Mouse (Mus musculus): Measurements from ENCODE around the gene Epn1.
"Not testable (repeated sequence)": the region's sequence is repeated elsewhere in the genome, so short reads cannot be mapped to it uniquely, and the experiment has no call there.

Gene Epn1

GRCm38 (mm10) chr7:5058631-5059030, 21.4 kb upstream of the Epn1 start:
- DNase-seq (ENCODE audit: low spot score in 2 of 2): no peak

GRCm38 (mm10) chr7:5059421-5059820, 20.6 kb upstream of the Epn1 start:
- no peak for DNase-seq (ENCODE audit: low spot score in 2 of 2)

- DNase-seq (ENCODE audit: low spot score in 2 of 2): peak; percentile 79 to 89
These were observed 19.8 kb upstream of the Epn1 start for GRCm38 (mm10) chr7:5060239-5060731.

- peak; percentile 95 to 96 for DNase-seq (ENCODE audit: low spot score in 2 of 2)
These were observed 18.9 kb upstream of the Epn1 start for GRCm38 (mm10) chr7:5060944-5061773.

- DNase-seq (ENCODE audit: low spot score in 2 of 2): peak; percentile 95 to 99
These were observed 18.2 kb upstream of the Epn1 start, which contains the start of gene U2af2 for GRCm38 (mm10) chr7:5061774-5062359. U2af2 (plus strand) TSS chr7:5062143.

- DNase-seq (ENCODE audit: low spot score in 2 of 2): peak in 1 of 2 experiments; percentile 59
These were observed 17.6 kb upstream of the Epn1 start for GRCm38 (mm10) chr7:5062360-5063001.

- no peak for DNase-seq (ENCODE audit: low spot score in 2 of 2)
These were observed 15.1 kb upstream of the Epn1 start for GRCm38 (mm10) chr7:5064886-5065285.

- DNase-seq (ENCODE audit: low spot score in 2 of 2): no peak
These were observed 6.4 kb upstream of the Epn1 start for GRCm38 (mm10) chr7:5073586-5073985.

GRCm38 (mm10) chr7:5074984-5075383, 5.1 kb upstream of the Epn1 start:
- DNase-seq (ENCODE audit: low spot score in 2 of 2): no peak

GRCm38 (mm10) chr7:5076931-5077330, 3.1 kb upstream of the Epn1 start:
- DNase-seq (ENCODE audit: low spot score in 2 of 2): no peak

- DNase-seq (ENCODE audit: low spot score in 2 of 2): not testable (repeated sequence)
These were observed 548 bp upstream of the Epn1 start for GRCm38 (mm10) chr7:5079365-5080009.

GRCm38 (mm10) chr7:5080815-5081214, 780 bp downstream of the Epn1 start:
- DNase-seq (ENCODE audit: low spot score in 2 of 2): no peak

- DNase-seq (ENCODE audit: low spot score in 2 of 2): peak in 1 of 2 experiments; percentile 40
These were observed 1.2 kb downstream of the Epn1 start for GRCm38 (mm10) chr7:5081241-5081640.

- DNase-seq (ENCODE audit: low spot score in 2 of 2): no peak
These were observed 1.9 kb downstream of the Epn1 start for GRCm38 (mm10) chr7:5081939-5082338.

GRCm38 (mm10) chr7:5083325-5084105, 3.5 kb downstream of the Epn1 start:
- no peak for DNase-seq (ENCODE audit: low spot score in 2 of 2)

- no peak for DNase-seq (ENCODE audit: low spot score in 2 of 2)
These were observed 5.5 kb downstream of the Epn1 start for GRCm38 (mm10) chr7:5085512-5085911.

- DNase-seq (ENCODE audit: low spot score in 2 of 2): no peak
These were observed 6.9 kb downstream of the Epn1 start for GRCm38 (mm10) chr7:5086921-5087440.

- DNase-seq (ENCODE audit: low spot score in 2 of 2): no peak
These were observed 7.9 kb downstream of the Epn1 start for GRCm38 (mm10) chr7:5087886-5088285.

- DNase-seq (ENCODE audit: low spot score in 2 of 2): no peak
These were observed 9.8 kb downstream of the Epn1 start for GRCm38 (mm10) chr7:5089853-5090252.

GRCm38 (mm10) chr7:5091008-5091728, 11.1 kb downstream of the Epn1 start:
- no peak for DNase-seq (ENCODE audit: low spot score in 2 of 2)
